In the genomic region with DNA sequence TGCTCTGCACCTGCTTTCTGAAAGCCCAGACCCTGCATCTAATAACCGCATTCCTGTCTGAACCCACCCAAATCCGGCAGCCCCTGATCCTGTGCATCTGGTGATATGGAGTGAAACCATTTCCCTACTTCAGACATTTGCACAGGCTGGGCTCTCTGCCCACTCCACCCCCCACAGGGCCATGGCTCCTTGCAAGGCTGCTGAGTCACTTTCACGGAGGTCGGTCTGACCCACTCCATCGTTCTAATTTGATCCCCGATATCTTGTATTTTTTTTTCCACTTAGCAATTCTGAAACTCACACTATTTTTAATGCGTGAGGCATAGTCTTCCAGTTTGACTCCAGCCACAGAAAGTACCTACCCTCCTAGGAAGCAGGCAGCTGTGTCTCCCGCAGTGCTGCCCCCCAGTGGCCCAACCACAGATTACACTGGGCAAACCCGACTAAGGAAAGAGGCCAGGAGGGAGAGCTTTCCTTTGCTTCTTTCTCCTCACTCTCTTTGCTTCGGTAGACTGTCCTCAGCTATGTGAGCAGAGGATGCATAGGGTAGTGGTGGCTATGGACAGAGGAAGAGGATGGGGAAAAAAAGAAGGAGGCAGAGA, we compare ENCODE assay signal across 10 mouse cellular contexts. TPM values are rescaled to one million over a fixed set of nuclear protein-coding genes. Genes with fewer than 3 reads are reported as not detected.
DNase-seq lines count a peak whose midpoint lies in the region; ATAC-seq and TF ChIP-seq lines count a peak whose summit lies in the region.
"Had no signal": no experiment of that assay in that cellular context is flagged by ENCODE, and none has a peak within 500 bp of the region (broad histone marks: within the 10 kb centered on the region; RNA-seq: fewer than 3 reads in every experiment).

No protein-coding gene starts in this region.

- no peaks in the 10 kb centered on the region for H3K27me3 ChIP-seq in kidney, embryonic 14.5 days (ENCODE audit: control insufficient read depth, insufficient read depth, low read length)
- no peaks in the 10 kb centered on the region for H3K27me3 ChIP-seq in Patski
- H3K27me3 ChIP-seq in limb, embryonic 10.5 days (ENCODE audit: low read depth, poor library complexity, severe bottlenecking): no peaks in the 10 kb centered on the region
- H3K27me3 ChIP-seq: midbrain, embryonic 12.5 days had no signal

- H3K27ac ChIP-seq in kidney, embryonic 14.5 days (ENCODE audit: low read depth, low read length): no peak overlapping the region
- no peak overlapping the region for H3K27ac ChIP-seq in limb, embryonic 10.5 days
- H3K27ac ChIP-seq: midbrain, embryonic 12.5 days had no signal

- no peak overlapping the region for H3K9ac ChIP-seq in kidney, embryonic 14.5 days (ENCODE audit: low read depth, low read length)
- H3K9ac ChIP-seq: midbrain, embryonic 12.5 days had no signal

- ATAC-seq in kidney, embryonic 14.5 days (ENCODE audit: low FRiP score, low TSS enrichment): no peak
- peak; percentile 20 for ATAC-seq in Patski

- peak; percentile 93 for TF ChIP-seq CTCF in Patski (IDR thresholded peaks at IDR 0.05)

- peak; percentile 71 for DNase-seq in kidney, adult 18-20 months
- no peak for DNase-seq in Patski (ENCODE audit: low read depth, low spot score)
- DNase-seq in cerebellum, postnatal 25 days: peak; percentile 84 to 89
- peak; percentile 66 to 83 for DNase-seq in heart, postnatal 10 days
- DNase-seq in limb, embryonic 10.5 days (ENCODE audit: low spot score): peak; percentile 82
- DNase-seq in ovary, adult 18-20 months (ENCODE audit: low spot score): peak; percentile 77
- peak; percentile 51 for DNase-seq in urinary bladder, adult 2 months (ENCODE audit: low spot score)

- no peaks in the 10 kb centered on the region for H3K4me1 ChIP-seq in kidney, embryonic 14.5 days (ENCODE audit: control insufficient read depth, insufficient read depth, low read length)
- peaks cover 25% of the 10 kb centered on the region for H3K4me1 ChIP-seq in limb, embryonic 10.5 days
- H3K4me1 ChIP-seq: midbrain, embryonic 12.5 days had no signal

- in situ Hi-C loops in Patski (cut with MboI; ENCODE audit: low pct_unique_long_range_greater_than_20kb): no loop called here

- no peak overlapping the region for H3K4me2 ChIP-seq in kidney, embryonic 14.5 days (replicated peaks; ENCODE audit: low read depth, low read length)
- H3K4me2 ChIP-seq: midbrain, embryonic 12.5 days had no signal

- H3K9me3 ChIP-seq in kidney, embryonic 14.5 days (ENCODE audit: control insufficient read depth, low read length): 0 out of 2 replicates have a peak, but pooled peaks cover 2% of the 10 kb centered on the region
- no peaks in the 10 kb centered on the region for H3K9me3 ChIP-seq in limb, embryonic 10.5 days (replicated peaks)
- H3K9me3 ChIP-seq: midbrain, embryonic 12.5 days had no signal

- intact Hi-C loops in heart, postnatal 10 days (cut with DNase I): loop anchor here (2.0 kb wide), 1 partner anchor 17 kb away; no protein-coding TSS in a partner anchor

- no peak overlapping the region for H3K4me3 ChIP-seq in kidney, embryonic 14.5 days (ENCODE audit: low read length)
- no peak overlapping the region for H3K4me3 ChIP-seq in limb, embryonic 10.5 days
- H3K4me3 ChIP-seq: erythroblast, embryonic 14.5 days; midbrain, embryonic 12.5 days had no signal

- no peaks in the 10 kb centered on the region for H3K36me3 ChIP-seq in kidney, embryonic 14.5 days (ENCODE audit: control insufficient read depth, insufficient read depth, low read length)
- no peaks in the 10 kb centered on the region for H3K36me3 ChIP-seq in limb, embryonic 10.5 days
- H3K36me3 ChIP-seq: midbrain, embryonic 12.5 days had no signal

- POLR2A ChIA-PET in Patski (lab: Charles Lee): interaction anchor here (0.6 kb wide), 1 partner anchor 23 kb away, joined by 3 read pairs; no protein-coding TSS in a partner anchor

- CTCF ChIA-PET in Patski (lab: Charles Lee): interaction anchor here (0.5 to 2.3 kb wide), 3 partner anchors 11 to 19 kb away, joined by 3 to 6 read pairs (median 3); no protein-coding TSS in a partner anchor

- WGBS in kidney, embryonic 14.5 days: 56% methylated on average over 10 of the region's 10 CpGs
- 56% methylated on average over 10 of the region's 10 CpGs for WGBS in limb, embryonic 10.5 days

RNA-seq across cellular contexts. Expression of a gene that starts 7.6 kb away (rescaled TPM):
- 0.07 and 0.09 TPM in 2 replicates for polyA plus RNA-seq in kidney, embryonic 14.5 days (2014; fragmentation: Nextera tagmentation; extraction: Ambion mirVana)
- not detected for polyA plus RNA-seq in Patski (2021)
- total RNA-seq in heart, postnatal 10 days (2021): not detected
- polyA plus RNA-seq in limb, embryonic 10.5 days (2016; fragmentation: Nextera tagmentation; extraction: Ambion mirVana): 0.10 TPM in 2 replicates
- polyA plus RNA-seq in urinary bladder, adult 2 months (2012; rRNA removed): 0.01 and 0.03 TPM in 2 replicates

RNA-seq across cellular contexts. Expression of a gene that starts 19.7 kb away (rescaled TPM):
- polyA plus RNA-seq in kidney, embryonic 14.5 days (2014; fragmentation: Nextera tagmentation; extraction: Ambion mirVana): 7.9 and 13.9 TPM in 2 replicates
- 8.0 TPM for polyA plus RNA-seq in Patski (2021)
- total RNA-seq in heart, postnatal 10 days (2021): 1 to 10 TPM; 3.4 to 4.1 TPM
- 18.8 and 20.2 TPM in 2 replicates for polyA plus RNA-seq in limb, embryonic 10.5 days (2016; fragmentation: Nextera tagmentation; extraction: Ambion mirVana)
- polyA plus RNA-seq in urinary bladder, adult 2 months (2012; rRNA removed): 2.7 and 3.4 TPM in 2 replicates
- polyA plus RNA-seq: erythroblast, embryonic 14.5 days had no signal

RNA-seq across cellular contexts. Expression of a gene that starts 39.3 kb away (rescaled TPM):
- 0.67 and 0.88 TPM in 2 replicates for polyA plus RNA-seq in kidney, embryonic 14.5 days (2014; fragmentation: Nextera tagmentation; extraction: Ambion mirVana)
- polyA plus RNA-seq in Patski (2021): not detected
- total RNA-seq in heart, postnatal 10 days (2021): not detected
- polyA plus RNA-seq in limb, embryonic 10.5 days (2016; fragmentation: Nextera tagmentation; extraction: Ambion mirVana): 0.64 and 1.3 TPM in 2 replicates
- 0.01 TPM in 1 of 2 replicates, not detected in the other for polyA plus RNA-seq in urinary bladder, adult 2 months (2012; rRNA removed)
- polyA plus RNA-seq: erythroblast, embryonic 14.5 days had no signal
